Mouse (Mus musculus): ENCODE measurements at regions not wholly inside any gene's neighbourhood (a gene's known extent, or its start where the extent isn't known, plus 50 kb on each side); places are given as distances from the start of the nearest gene placed in this dataset.

DNA sequence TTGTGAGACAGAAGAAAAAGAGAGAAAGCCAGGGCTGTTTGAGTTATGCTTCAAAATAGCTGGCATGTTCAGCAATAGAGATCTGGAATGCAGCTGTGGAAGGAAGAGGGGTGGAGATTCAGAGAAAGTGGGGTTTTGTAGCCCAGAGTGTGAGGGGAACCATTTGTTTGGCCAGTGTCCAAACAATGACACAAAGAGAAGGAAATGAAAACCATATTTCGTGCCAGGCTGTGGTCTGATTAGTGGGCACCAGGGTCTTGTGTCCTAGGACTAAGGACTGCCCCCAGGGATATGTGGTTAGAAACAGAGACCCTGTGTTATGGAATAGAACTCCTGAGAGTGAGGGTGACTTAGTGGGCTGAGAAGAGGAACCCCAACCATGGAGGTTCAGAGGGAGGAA lies 83.2 kb upstream of the Arhgap28 start:
- no peak for TF ChIP-seq CTCF (IDR thresholded peaks at IDR 0.05; ENCODE audit: low read depth, low read length)
- no peak for TF ChIP-seq POLR2A (IDR thresholded peaks at IDR 0.05; ENCODE audit: extremely low read depth, insufficient read depth, low read length)
